Mouse (Mus musculus) G1E (cell line): ENCODE measurements around the gene P2ry2.

Experiments used
- CTCF ChIP-seq: IDR thresholded peaks from 2 replicates; pipeline ENCODE4 v1.5.1; 2012; ENCODE audit warnings: low read depth, low read length, inconsistent platforms, mixed read lengths
- GATA1 ChIP-seq: IDR thresholded peaks from 2 replicates; pipeline ENCODE4 v1.6.1; 2012; ENCODE audit warnings: borderline replicate concordance, low read length, inconsistent platforms, mixed read lengths
- TAL1 ChIP-seq: conservative IDR thresholded peaks from 2 replicates; pipeline ENCODE4 v1.6.1; 2012; ENCODE audit warnings: low read depth, low read length, inconsistent platforms, mixed read lengths

DNA sequence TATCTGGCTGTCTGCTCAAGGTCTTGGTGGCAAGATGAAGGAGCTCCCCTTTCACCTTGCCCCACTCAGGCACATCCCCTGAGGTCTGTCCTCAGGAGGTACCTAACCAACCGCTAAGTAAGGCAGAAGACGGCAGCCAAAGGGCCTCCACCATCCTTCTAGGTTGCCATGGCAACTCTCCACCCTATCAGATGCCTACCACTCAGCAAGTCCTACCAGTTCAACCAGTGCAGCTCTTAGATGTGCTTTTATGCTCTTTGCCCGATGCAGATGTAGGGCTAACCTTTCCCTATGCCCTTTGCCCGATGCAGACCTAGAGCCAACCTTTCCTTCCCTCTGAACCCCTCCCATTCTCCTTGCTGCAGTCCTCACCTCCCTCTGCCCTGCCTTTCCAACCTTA is 7.5 kb downstream of the P2ry2 start:
- TF ChIP-seq GATA1 (no peak), CTCF (no peak), TAL1 (no peak)
